Mouse (Mus musculus): ENCODE measurements around the gene Tpk1. TPM values are rescaled to one million over a fixed set of nuclear protein-coding genes. Genes with fewer than 3 reads are reported as not detected.

Gene Tpk1
- total RNA-seq, 2 experiments from 2014 or later = 2.4 to 3.3 TPM

DNA sequence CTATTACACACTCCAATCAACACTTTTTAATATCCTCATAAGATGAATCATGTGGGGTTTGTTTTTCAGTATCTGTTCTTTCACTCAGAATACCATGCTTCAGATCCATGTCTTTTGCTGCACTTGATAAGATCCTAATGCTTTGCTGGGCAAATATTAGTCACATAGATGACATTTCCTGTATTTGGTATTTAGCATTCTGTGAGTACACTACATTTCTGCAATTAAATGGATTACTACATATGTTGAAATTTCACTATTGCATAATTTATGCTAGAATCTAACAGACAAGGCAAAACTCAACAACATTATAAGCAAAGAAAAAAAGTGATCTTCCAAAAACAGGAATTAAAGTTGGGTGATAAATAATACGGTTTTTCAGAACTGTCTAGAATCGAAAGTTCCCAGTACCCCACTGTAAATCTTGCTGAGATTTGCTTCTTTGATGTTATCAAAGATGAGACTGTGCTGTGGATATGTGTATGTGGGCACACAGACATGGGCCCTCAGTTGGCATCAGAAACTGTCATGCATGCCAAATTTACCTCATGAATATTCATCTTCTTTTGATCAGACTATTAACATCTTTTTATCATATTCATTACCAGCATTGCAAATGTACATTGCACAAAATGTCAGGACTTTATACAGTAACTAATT lies 203.8 kb downstream of the Tpk1 start:
- DNase-seq (ENCODE audit: low spot score) = no peak
- intact Hi-C loops (cut with DNase I) = no loop called here

DNA sequence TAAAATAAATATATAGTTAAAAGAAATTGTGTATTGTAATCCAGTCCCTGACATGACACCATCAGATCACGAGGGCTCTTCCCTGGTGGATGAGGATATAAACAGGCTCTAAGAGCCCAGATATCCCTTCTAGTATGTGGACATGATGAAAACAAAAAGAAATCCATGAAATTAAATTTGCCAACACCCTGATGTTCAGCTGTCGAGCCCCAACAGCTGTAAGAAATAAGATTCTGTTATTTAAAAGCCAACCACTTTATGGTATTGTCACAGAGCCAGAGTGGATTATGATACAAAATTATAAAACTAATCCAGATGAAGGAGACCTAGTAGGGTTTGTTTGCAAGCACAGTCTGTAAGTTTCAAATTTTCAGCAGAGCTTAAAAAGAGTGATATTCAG lies 207.0 kb downstream of the Tpk1 start:
- intact Hi-C loops (cut with DNase I) = no loop called here
- no peak for DNase-seq (ENCODE audit: low spot score)

DNA sequence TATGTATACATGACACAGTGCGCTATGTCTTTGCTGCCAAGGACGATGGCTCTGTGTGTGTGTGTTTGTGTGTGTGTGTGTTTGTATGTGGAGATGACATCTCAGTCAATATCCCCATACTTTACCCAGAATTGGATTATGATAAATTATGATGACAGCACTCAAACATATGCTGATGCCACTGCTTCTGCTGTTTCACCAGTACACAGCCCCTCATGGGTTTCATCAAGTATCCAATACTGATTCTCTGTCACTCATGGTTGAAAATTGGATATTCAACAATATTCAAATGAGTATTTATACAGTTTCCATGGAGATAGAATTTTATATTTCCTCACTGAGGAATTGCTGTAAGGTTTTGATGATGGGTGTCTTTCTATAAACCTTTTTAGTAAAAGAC lies 208.1 kb downstream of the Tpk1 start:
- intact Hi-C loops (cut with DNase I) = no loop called here
- no peak for DNase-seq (ENCODE audit: low spot score)

DNA sequence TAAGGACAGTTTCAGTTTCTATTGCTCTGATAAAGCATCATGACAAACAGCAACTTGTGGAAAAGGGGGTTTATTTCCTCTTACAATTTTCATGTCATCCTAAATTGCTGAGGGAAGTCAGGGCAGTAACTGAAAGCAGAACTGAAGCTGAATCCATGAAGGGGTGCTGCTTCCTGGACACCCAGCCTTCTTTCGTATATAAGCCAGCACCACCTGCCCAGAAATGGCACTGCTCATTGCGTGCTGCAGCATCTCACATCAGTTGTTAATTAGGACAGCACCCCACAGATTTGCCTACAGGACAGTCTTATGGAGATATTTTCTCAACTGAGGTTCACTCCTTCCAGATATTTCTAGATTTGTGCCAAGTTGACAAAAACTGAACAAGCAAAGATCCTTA lies 216.6 kb downstream of the Tpk1 start:
- DNase-seq (ENCODE audit: low spot score) = no peak
- intact Hi-C loops (cut with DNase I) = no loop called here

DNA sequence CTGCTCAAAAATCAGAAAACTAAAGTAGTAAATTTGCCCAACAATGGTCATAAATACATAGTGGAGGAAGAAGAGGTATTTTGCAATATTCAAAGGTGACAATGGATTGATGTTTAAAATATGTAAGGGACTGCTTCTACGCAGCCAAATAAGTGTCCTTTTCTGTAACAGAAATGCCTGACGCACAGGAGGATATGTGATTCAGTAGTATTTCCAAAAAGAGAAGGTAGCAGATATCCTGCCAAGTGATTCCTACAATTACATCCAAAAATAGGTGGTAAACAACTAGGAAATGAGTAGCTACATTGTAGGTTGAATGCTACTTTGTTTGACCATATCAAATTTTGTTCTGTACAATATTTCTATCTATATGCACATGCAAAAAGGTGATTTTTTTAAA lies 220.2 kb downstream of the Tpk1 start:
- no peak for DNase-seq (ENCODE audit: low spot score)
- intact Hi-C loops (cut with DNase I) = no loop called here

DNA sequence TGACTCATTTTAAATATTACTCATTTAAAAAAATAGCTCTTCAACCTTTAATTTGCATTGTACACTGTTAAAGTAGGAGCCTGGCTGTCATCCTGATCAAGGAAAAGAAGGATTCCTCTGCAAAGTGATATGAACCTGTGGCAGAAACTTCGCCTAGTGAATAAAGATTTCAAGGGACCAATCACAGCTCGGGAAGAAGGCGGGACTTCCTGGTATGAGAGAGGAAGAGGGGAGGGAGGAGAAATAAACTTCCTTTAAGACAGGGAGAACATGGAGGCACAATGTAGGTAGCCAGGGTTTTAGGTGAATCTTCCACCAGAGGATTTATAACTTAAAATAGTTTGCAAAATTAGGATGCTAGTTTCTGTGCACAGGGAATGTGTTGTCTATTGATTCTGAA lies 223.9 kb downstream of the Tpk1 start:
- no peak for DNase-seq (ENCODE audit: low spot score)

DNA sequence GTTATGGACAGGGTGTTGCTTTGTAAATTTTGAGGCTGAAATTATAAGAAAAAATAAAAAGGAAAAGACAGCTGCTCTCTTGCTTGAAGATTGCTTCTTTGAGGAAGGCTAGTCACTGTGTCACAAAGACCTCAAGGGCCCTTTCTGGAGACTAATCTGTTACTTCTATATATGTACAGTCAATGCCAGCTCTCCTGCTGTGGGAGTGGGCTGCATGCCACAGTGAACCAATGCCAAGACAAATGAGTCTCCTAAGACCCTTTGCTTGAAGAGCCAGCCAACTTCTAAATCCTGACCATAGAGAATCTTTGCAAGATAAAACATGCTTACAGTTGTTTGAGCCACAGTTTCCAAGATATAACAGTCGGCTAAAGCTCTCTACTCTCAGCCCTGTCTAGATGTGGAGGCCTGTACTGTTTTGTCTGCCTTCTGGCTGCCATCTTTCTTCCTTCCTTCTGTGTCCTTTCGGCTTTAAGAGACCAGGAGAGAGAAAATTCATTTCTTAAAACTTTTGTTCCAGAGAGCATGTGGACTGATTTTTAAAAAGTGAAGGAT lies 230.0 kb downstream of the Tpk1 start:
- no peak for DNase-seq (ENCODE audit: low spot score)
- intact Hi-C loops (cut with DNase I) = no loop called here

More for the DNA sequence above, 223.9 kb downstream of the Tpk1 start:
- intact Hi-C loops (cut with DNase I) = no loop called here

DNA sequence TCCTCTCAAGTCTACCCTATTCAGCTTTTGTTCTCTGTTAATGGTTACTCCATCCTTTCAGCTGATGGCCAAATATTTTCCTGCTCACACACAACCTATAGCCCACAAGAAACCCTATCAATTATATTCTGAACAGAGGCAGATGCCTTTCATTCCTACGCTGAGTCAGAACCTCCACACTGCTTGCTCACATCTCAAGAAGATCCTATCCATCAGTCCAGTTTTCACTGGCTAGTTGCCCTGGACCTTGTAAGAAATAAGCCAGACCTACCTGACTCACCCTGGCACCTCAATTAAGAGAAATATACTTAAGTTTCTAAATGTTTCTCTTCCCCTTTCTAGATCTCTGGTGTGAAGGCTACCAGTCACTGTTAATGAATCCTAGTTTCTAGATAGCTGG lies 231.7 kb downstream of the Tpk1 start:
- no peak for DNase-seq (ENCODE audit: low spot score)
- intact Hi-C loops (cut with DNase I) = no loop called here

DNA sequence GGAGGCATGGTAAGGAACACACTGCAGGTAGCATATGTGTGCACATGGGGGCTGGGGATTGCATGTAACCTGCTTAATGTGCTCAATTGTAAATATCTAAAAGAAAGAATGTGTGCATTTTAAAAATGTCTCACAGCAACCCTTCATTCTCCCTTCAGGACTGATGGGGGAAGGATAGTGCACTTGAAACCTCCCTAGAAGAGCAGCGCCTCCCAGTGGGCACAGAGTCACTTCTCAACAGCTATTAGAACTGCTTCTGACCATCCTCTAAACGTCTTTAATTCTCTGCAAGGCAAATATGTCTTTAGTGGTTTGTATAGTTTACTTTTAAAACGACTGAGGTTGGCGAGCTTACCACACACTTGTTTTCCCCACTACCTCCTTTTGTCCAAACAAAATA lies 241.1 kb downstream of the Tpk1 start:
- no peak for DNase-seq (ENCODE audit: low spot score)
- intact Hi-C loops (cut with DNase I) = no loop called here

DNA sequence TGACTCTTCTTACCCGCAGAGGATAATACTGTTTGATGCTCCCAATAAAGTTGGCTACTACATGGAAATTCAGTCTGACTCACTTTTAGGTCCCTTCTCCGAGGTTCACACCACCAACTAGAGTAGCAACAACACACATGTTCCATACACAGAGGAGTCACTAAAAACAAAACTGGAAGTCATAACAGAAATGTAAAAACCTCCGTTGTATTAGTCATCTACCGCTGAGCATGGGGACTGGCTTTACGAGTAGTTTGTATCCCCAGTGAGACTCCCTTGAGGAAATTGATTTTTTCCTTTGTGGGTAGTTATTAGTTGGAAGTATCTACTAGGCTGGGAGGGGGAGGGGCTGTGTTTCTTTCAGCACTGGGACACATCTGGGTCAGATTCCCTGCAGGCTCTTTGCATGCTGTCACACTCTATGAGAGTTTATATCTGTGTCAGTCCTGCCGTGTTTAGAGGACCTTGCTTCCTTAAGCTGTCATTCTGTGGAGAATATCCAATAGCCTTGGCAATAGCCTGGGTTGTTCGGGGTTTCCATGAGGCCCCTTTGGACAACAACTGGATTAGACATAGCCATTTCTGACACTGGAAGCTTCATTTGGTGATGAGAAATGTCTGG lies 245.6 kb downstream of the Tpk1 start:
- DNase-seq (ENCODE audit: low spot score) = no peak
- intact Hi-C loops (cut with DNase I) = no loop called here

DNA sequence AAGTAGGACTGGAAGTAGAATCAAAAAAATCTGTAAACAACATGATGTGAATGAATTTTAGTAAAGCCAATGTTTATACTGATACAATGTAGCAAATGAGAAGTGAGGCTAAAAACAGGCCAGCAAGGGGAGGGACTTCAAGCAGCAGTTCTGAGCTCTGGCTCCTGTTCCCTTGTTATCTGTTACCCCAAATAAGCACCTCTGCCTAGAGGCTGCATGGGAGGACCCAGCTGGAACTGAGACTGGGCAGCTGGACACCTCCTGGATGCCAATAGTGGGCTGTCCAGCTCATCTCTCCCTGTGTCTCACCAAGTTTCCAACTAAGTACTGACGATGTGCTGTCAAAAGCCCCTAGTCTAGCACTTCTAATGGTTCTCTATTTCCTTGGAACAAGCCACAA lies 257.1 kb downstream of the Tpk1 start:
- DNase-seq (ENCODE audit: low spot score) = no peak
- intact Hi-C loops (cut with DNase I) = no loop called here

DNA sequence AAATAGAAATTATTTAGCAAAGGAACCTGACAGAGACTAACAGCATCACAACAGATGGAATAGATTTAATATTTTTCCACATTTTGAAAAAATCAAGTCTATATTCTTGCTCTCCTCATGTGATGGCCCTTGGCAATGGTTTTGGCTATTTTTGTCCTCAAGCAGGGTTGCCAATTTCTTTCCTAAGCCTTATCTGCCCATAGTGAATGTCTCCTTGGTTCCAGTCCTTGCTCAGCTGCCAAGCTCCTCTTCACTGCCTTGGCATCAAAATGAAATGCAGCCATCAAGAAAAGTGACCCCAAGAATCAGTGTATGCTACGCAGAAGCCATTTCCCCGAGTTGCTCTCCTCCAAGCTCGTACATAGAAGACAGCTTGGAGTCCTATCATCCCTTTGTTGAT lies 263.0 kb downstream of the Tpk1 start:
- DNase-seq (ENCODE audit: low spot score) = no peak
- intact Hi-C loops (cut with DNase I) = no loop called here

DNA sequence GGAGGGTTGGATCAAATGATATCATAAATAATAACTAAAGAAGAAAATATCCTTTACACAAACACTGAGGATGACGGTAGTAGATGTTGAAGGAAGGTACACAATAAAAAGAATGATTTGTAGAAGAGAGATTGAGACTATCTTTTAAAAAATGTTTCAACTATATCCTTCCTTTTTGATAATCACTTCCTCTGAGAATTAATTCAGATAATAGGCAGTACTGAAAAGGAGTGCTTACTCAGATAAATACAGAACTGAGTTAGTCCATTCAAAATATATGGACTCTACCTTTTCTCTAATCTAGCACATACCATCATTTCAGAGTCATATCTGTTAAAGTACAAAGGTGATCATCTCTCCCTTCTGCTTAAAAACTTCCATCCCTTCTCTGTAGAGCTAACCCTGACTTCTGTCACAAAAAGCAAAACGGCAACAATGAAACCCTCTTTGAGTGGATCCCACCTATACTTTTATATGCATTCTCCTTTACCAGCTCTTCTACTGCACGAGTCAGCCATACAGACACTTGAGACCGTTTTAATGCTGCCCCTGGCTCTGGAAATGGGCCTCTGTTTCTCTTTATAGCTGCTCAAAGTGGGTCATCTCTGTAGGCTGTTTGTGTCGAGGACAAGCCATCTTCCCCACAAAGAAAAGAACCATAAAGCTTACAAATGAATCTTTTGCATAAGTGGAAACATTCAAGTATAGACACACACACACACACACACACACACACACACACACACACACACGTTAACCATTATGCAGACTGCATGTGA lies 263.7 kb downstream of the Tpk1 start:
- intact Hi-C loops (cut with DNase I) = no loop called here
- DNase-seq (ENCODE audit: low spot score) = no peak

DNA sequence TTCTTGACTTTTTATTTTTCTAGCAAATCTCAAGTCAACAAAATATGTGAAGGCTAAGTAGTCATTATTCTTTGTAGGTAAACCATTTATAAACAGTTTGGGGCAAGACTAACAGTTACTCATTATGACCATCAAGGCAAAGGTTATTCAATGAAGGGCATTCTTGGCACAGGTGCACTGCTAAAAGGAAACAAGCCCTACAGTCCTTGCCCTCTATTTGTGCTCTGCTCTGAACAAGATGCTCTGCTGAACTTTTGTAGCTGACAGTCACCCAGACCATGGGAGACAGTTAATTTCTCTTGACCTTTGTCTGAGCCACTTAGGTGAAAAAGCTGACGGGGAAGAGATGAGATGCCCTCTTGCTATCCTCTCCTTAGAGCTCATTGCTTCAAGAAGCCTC lies 269.7 kb downstream of the Tpk1 start:
- no peak for DNase-seq (ENCODE audit: low spot score)
- intact Hi-C loops (cut with DNase I) = loop anchor here (5.0 to 10.0 kb wide), 3 partner anchors 271 to 1628 kb away; partner anchors contain the start of gene Tpk1

DNA sequence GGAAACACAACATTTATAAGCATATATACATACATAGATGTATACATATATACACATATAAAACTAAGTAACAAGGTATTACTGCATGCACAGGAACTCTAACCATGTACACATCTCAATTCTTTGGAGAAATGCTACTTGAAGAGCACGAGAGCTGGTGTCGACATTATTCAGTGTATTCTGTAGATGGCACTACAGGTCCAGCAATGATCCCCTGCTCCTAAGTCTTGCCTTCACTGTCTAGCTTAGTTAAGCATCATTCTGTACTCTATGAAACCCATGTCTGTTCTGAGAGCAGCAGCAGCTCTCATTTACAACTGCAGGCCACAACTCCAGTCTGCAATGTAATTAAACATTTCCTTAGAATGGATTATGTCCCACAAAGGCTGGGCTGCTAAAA lies 270.5 kb downstream of the Tpk1 start:
- intact Hi-C loops (cut with DNase I) = loop anchor here (5.0 to 10.0 kb wide), 3 partner anchors 272 to 1629 kb away; partner anchors contain the start of gene Tpk1
- DNase-seq (ENCODE audit: low spot score) = no peak

DNA sequence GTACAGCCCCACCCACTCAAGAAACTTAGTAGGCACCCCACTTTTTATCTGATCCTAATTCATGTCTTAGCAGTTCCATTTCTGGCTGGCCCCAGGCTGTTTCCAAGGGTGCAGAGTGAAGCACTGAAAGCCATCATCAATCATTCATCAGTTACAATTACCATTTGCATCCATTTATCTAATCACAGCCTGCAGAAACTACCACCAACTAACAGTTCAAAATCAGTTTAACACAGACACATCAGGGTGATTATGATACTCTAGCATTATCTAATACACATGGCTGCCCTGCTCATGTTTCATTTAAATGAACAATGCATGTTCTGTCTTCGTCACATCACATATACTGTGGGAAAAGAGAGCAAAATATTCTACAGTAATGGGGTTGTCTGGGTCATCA lies 274.7 kb downstream of the Tpk1 start:
- intact Hi-C loops (cut with DNase I) = loop anchor here (10.0 kb wide), 2 partner anchors 1343 to 1633 kb away; no protein-coding TSS in a partner anchor

DNA sequence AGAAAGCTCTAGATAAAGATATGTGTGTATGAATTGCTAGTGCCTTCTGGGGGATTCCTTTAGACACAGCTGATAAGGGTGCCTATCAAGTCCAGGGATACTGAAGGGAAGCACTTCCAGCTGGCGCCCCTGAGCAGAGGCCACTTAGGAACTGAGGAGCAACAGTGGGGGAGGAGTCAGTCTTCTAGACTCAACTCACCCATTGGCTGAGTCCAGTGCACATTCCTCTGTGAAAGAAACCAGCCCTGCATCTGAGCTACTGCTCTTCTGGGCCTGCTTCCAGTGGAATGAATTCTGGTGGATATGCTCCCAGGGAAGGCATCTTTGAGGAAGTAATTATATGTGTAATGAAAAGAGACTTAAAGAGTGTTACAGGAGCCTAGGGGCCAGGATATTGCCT lies 278.8 kb downstream of the Tpk1 start:
- no peak for DNase-seq (ENCODE audit: low spot score)
- intact Hi-C loops (cut with DNase I) = no loop called here

More for the DNA sequence above, 274.7 kb downstream of the Tpk1 start:
- DNase-seq (ENCODE audit: low spot score) = no peak

DNA sequence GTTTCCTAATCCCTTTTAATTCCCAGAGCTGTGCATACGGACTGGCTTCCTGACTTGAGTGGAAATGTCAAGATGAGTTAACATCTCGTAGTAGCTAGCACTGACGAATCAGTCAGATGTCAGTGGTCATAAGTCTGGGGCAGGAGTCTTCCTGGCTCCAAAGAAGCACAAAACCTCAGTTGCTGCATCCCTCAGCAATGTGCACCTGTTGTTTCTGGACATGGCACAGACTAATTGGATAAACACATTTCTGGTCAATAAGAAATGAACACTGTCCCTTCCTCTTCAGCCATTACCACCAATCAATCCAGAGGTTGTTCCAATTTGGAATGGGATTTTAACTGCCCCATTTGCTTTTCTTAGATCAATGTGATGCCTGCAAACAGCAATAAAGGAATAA lies 281.2 kb downstream of the Tpk1 start:
- intact Hi-C loops (cut with DNase I) = no loop called here
- no peak for DNase-seq (ENCODE audit: low spot score)

DNA sequence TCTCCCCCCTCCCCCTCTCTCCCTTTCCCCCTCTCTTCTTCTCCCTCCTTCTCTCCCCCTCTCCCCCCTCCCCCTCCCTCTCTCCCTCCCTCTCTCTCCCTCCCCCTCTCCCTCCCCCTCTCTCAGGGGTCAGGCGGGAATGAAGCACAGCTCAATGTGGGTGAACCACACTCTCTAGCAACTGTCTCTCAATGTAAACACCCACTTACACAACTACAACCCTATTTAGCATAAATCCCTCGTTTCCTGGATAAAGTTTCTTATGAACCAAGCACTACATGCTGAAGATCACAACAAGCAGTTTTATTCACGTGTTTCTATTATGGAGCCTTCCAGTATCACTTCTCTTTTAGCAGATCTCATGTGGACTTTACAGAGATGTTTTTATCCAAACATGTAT lies 281.8 kb downstream of the Tpk1 start:
- no peak for DNase-seq (ENCODE audit: low spot score)
- intact Hi-C loops (cut with DNase I) = no loop called here

DNA sequence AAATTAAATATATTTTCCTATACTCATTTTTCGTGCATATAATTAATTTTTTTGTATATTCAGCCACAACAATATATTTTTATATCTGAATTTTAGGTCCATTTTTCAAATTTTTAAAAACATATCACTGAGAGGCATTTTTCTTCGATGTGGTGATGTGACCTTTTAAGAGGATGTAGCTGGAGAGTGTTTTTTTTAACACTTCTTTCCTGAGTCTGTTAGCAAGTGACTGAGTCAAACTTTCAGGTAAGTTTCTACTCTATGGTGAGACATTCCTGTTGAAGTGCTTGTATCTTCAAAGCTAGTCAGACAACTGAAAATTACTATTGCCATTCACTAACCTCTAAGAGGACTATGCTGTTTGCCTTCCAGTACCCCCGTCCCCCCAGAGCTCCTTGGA lies 283.3 kb downstream of the Tpk1 start:
- intact Hi-C loops (cut with DNase I) = no loop called here
- DNase-seq (ENCODE audit: low spot score) = no peak

DNA sequence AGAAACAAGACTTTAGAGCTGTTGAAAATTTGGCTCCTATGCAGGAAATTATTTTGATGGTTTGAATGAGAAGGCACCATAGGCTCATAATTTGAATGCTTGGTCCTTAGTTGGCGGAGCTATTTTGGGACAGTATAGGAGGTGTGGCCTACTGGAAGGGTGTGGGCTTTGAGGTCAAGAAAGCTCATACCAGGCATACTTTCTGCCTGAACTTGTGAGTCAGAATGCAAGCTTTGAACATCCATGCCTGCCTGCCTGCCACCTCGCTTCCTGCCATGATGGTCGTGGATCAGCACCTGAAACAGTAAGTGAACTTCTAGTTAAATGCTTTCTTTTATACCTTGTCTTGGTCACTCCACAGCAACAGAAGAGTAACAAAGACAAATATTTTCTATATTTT lies 283.8 kb downstream of the Tpk1 start:
- no peak for DNase-seq (ENCODE audit: low spot score)
- intact Hi-C loops (cut with DNase I) = no loop called here
